Mouse (Mus musculus) kidney, postnatal 4 days (tissue): ENCODE data around the gene Cnpy3.

Source experiments
- DNase-seq, 2 experiments: peaks; one replicate each; pipeline ENCODE4 v3.0.0; 2021; ENCODE audit warnings: mixed read lengths in 2 of 2

Cnpy3 gene

GRCm38 (mm10) chr17:46763544-46763943 lies 11.5 kb upstream of the Cnpy3 start, which contains the start of gene Ptcra:
Gene Ptcra, minus strand, starts transcription at chr17:46763712.
- no peak for DNase-seq

GRCm38 (mm10) chr17:46758753-46759152 lies 6.7 kb upstream of the Cnpy3 start:
- DNase-seq, result no peak

- DNase-seq, result no peak
These were observed 789 bp downstream of the Cnpy3 start for GRCm38 (mm10) chr17:46751056-46751793.

GRCm38 (mm10) chr17:46750580-46750979 lies 1.4 kb downstream of the Cnpy3 start:
- no peak for DNase-seq

GRCm38 (mm10) chr17:46749282-46749681 lies 2.7 kb downstream of the Cnpy3 start:
- DNase-seq, result no peak

GRCm38 (mm10) chr17:46747806-46748205 lies 4.2 kb downstream of the Cnpy3 start:
- no peak for DNase-seq

- no peak for DNase-seq
These were observed 4.8 kb downstream of the Cnpy3 start for GRCm38 (mm10) chr17:46747234-46747633.

- DNase-seq, result no peak
These were observed 6.5 kb downstream of the Cnpy3 start for GRCm38 (mm10) chr17:46745506-46745905.

GRCm38 (mm10) chr17:46742986-46743385 lies 9.0 kb downstream of the Cnpy3 start:
- DNase-seq, result no peak

- DNase-seq, result no peak
These were observed 10.7 kb downstream of the Cnpy3 start for GRCm38 (mm10) chr17:46741305-46741704.

GRCm38 (mm10) chr17:46736160-46736559 lies 15.9 kb downstream of the Cnpy3 start:
- peak; percentile 55 for DNase-seq

GRCm38 (mm10) chr17:46735287-46735686 lies 16.7 kb downstream of the Cnpy3 start:
- DNase-seq, result no peak

- no peak for DNase-seq
These were observed 18.0 kb downstream of the Cnpy3 start for GRCm38 (mm10) chr17:46734055-46734454.

- peak; percentile 51 to 73 for DNase-seq
These were observed 23.1 kb downstream of the Cnpy3 start, which contains the start of gene Gnmt for GRCm38 (mm10) chr17:46728904-46729318. Gene Gnmt, minus strand, starts transcription at chr17:46729168.

- no peak for DNase-seq
These were observed 23.5 kb downstream of the Cnpy3 start for GRCm38 (mm10) chr17:46728496-46728895.

- peak; percentile 65 to 75 for DNase-seq
These were observed 24.0 kb downstream of the Cnpy3 start for GRCm38 (mm10) chr17:46728021-46728420.

- DNase-seq, result no peak
These were observed 24.7 kb downstream of the Cnpy3 start for GRCm38 (mm10) chr17:46727271-46727670.

- DNase-seq, result no peak
These were observed 26.0 kb downstream of the Cnpy3 start for GRCm38 (mm10) chr17:46725731-46726645.

GRCm38 (mm10) chr17:46725273-46725672 lies 26.7 kb downstream of the Cnpy3 start:
- DNase-seq, result peak; percentile 42 to 63

GRCm38 (mm10) chr17:46724477-46725084 lies 27.4 kb downstream of the Cnpy3 start:
- no peak for DNase-seq

- DNase-seq, result no peak
These were observed 30.9 kb downstream of the Cnpy3 start for GRCm38 (mm10) chr17:46721077-46721476.

- no peak for DNase-seq
These were observed 37.1 kb downstream of the Cnpy3 start for GRCm38 (mm10) chr17:46714756-46715481.
